Mouse (Mus musculus) left cerebral cortex, adult 9 months (tissue): ENCODE measurements at regions not wholly inside any gene's neighbourhood (a gene's known extent, or its start where the extent isn't known, plus 50 kb on each side); places are given as distances from the start of the nearest gene placed in this dataset.
"Not testable (repeated sequence)": the region's sequence is repeated elsewhere in the genome, so short reads cannot be mapped to it uniquely, and the experiment has no call there.

Source experiments
- DNase-seq, 2 experiments: peaks; one replicate each; pipeline ENCODE4 v3.0.0; 2022; ENCODE audit warnings: low spot score in 2 of 2

DNA sequence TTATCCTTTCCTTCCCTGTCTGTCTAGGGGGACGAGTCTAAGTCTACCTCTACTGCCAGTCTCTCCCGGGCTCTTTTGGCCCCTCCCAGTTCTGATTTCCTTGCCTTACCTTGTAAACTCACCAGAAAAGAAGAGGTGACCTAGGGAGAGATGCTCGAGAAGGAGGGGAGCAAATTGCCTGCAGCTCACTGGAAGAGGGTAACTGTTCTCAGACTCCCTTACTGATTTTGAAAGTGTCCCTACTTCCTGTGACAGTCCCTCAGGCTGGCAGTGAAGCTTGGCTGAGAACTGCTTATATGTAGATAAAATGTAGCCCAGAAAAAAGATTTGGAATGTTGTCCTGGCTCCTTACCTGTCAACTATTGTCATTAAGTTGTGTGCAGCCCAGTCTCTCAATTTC is 180.6 kb upstream of the Tab2 start:
- DNase-seq: no peak

DNA sequence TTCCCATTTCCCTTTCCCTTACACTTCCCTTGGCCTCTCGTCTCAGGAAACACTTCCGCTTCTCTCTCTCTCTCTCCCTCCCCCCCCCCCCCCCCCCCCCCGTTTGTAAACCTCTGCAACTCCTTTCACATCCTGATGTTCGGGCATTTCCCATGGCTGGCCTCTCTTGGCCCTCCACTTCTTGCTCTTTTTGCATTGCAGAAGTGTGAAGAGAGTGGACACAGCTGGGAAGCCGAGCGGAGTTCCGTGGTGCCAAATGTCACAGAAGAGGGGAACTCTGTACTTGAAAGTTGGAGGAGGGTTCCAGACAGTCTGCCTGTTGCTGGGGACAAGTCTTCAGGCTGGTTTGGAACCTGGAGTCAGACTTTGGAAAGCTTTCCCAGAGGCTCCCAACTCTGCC is 179.2 kb upstream of the Tab2 start:
- no peak for DNase-seq

DNA sequence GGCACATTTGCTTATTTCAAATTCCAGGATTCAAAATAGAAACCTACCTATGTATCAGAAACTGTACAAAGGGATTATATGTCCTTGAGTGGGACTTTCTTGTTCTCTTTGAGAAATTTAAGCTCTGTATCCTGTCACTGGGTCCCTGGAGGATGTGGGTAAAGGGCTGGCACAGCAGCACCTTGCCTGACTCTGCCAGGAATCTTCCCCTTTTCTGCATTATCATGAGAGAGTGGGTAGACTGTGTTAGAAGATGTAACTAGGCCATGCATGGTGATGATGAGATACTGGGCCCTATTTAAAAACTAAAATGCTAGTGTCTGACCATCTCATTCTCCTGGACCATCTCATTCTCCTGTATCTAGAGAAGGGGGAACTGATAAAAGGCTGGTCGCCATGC is 178.4 kb upstream of the Tab2 start:
- no peak for DNase-seq

DNA sequence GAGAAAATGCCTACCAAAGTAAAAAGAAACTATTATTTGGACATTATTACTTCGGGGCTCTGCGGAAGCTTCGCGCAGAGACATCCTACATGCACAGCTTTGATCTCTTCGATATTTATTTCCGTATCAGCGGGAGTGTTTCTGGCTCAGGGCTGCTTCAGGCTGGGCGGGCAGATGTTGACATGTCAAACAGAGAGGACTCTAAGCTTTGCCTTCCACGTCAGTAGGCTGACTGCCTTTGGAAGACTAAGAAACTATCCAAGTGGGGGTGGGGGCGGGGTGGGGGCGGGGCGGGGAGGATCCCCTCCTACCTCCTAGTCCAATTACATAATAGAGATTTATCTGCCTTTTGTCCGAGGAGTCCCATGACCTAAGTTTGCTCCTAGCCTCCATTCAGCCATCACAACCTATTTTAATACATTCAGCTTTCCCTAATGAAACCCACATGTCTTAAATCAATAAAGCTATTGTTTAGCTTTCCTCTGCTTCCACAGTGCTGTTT is 177.5 kb upstream of the Tab2 start:
- DNase-seq: no peak

DNA sequence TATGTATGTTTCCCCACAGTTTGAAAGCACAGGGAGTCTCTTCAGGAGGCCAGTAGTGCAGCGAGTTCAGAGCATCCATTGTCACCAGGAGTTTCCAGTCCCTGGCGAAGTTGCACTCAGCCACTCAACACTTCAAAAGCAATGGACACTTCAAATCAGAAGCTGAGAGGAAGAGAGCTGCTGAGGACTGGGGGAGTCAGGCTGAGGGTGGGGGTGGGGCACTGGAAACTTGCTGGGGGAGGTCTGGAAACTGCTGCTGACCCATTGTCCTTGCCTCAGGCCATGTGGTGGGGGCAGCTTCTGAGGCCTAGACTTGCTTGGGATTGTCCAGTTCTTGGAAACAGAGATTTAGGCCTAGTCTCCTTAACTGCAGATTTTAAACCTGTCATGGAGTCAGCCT is 176.8 kb upstream of the Tab2 start:
- DNase-seq: no peak

DNA sequence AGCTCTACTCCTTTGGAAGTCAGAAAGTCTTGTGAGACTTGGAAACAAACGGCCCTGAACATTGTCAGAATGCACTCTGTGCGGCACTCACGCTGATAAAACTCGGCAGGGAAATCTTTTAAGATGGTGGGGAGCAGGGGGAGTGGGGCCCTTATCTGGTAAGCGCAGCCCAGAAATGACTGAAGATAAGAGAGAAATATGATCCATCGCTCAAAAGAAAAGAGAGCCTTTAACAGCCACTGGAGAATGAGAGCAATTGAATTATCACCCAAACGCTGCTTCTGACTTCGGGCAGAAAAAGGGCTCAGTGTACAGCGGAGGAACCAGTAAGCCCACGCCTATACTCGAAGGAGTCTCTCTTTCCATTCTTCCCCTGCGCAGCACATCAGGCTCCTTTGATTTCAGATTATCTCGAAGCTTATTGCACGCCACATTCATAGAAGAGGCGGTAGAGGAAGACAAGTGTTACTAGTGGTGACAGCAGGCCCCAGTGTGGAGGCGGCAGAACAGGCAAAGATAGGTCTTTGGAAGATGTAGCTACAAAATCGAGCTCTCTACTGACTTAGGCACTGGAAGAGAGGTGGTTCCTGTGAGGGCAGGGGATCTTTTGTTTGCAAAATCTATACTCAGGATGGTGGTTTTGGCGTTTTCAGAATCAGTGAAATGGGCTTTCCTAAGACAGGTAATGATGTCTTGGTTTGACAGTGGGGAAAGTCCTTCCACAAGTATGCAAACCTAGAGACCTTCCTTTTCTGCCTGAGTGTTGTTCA is 174.6 kb upstream of the Tab2 start:
- DNase-seq: peak; percentile 69 to 71

DNA sequence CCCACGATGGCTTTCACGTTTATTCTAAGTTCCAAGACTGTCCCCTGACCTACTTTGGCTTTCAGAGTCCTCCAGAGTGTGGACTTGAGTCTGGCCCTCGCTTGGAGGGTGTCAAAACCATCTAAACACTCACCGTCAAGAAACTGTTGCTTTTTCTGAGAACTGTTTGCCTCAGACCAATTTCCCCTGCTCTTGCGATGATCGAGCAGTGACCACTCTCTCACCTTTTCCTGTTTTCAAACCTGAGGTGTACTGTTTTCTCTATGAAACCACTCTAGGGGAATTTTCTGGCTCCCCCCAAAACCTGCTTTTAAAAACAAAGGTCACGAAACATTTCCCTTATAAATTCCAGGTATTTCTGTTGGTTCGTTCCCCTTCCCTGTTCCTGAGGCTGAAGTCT is 174.0 kb upstream of the Tab2 start:
- no peak for DNase-seq

DNA sequence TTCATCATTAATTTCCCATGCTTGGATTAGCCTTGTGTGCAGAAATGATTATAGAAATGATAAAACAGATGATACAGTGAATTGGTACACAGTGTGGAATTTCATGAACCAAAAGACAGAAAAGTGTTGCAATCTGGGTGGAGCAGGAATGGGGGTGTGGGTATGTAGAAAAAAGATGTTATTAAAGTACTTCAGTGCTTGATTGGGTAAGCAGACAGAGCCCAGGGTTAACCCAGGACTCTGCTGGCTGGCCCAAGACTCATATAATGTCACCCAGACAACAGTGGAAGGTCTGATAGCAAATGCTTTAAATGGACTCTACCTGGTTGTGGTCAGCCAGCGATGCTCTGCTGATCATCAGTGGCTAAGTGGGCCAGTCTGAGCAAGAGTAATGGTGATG is 168.1 kb upstream of the Tab2 start:
- no peak for DNase-seq

DNA sequence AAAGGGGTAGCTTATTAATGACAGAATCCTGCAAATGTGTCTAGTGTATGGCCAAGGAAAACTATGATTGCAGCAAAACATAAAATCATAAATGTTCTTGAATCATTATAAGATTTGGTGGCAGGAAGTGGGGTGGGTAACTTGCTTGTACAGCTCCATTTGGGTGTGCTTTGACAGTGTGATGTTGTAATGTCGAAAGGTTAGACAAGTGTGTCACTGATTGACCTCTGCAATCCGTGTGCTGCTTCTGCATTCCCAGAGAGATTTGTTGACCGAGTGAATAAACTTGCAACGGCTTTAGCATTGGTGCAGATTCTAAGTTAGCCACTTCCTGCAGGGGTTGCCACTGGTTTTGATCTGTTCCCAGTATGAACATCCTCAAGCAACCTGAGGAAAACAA is 165.9 kb upstream of the Tab2 start:
- DNase-seq: no peak

DNA sequence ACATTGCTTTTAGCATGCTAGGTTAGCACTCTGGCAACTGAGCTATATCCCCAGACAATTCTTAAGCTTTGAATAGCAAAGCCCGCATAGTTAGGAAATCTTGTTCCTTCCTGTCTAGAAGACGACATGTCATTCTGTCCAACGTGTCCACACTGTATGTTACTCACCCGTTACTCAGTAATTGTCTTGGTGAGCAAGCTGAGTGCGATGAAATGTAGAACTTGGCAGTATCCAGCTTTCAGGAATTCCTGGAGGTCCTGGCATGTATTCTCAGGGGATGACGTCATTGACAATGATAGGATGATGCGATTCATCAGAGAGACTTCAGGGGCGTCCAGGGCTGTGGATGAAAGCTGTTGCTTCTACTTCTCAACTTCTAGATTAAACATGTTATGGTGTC is 160.8 kb upstream of the Tab2 start:
- DNase-seq: no peak

DNA sequence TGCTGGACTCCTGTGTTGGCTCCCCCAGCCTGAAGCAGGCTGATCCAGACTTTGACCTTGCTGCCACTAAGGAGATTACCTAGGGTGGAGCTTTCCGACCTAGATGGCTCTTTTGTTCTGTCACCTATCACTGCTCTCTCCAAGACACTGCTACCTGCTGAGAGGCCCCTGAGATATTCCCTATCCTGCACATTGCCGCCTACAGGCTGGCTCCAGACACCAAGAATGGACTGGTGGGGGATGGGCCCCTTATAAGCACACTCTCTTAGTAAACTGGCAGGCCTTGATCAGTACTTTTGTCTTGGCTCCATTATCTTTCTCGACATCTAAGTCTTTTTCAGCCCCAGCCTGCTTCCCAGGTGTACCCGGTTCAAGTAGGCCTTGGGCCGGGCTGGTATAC is 158.9 kb upstream of the Tab2 start:
- not testable (repeated sequence) for DNase-seq

DNA sequence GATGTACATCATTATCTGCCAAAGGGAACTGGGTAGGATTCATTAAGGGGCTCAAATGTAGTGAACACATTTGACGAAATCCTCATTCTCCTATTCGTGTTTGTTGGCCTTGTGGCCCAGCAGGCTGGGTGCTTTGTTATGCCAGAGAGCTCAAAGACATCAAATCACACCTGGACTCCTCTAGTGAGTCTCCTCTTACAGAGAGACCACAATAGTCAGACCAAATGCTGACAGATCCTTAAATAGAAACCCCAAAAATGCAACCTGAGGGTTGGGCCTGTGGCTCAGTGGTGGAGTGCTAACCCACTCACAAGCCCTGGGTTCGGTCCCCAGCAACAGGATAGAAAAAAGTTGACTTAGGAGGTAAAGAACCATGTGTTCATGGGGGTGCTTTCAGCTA is 158.5 kb upstream of the Tab2 start:
- DNase-seq: no peak

DNA sequence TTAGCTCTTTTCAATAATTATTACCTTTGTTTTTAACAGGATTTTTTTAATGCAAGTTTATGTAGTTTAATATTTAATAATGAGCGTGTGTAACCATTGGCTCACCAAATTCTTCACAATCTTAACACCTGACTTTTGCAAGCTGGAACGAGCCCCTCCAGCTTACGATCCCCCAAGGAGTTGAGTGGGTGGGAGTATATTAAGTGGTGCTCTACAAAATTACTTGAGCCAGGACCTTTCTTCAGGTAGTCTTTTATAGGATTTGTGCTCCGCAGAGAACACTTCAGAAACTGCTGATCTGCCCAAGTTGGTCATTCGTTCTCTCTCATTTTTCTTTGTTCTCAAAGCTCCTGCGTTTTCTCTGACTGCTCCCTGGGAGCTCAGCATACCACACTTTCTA is 144.5 kb upstream of the Tab2 start:
- DNase-seq: no peak

DNA sequence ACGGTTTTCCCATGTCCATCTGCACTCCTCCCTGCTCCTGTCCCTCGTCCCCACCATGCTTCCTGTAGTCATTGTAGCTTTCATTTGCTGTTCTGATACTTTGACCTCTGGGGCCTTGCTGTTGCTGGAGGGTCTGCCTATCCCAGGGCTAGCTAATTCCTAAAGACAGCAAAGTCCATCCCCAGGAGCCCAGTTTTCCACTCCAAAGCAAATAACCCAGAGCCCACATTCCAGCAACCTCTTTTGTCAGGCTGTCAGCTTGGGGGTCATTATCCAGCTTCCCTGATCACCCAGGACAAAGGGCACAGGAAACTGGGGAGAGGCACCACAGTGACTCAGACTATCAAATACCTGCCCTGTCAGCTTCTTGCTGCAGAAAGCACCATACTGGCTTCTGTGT is 139.9 kb upstream of the Tab2 start:
- DNase-seq: no peak

DNA sequence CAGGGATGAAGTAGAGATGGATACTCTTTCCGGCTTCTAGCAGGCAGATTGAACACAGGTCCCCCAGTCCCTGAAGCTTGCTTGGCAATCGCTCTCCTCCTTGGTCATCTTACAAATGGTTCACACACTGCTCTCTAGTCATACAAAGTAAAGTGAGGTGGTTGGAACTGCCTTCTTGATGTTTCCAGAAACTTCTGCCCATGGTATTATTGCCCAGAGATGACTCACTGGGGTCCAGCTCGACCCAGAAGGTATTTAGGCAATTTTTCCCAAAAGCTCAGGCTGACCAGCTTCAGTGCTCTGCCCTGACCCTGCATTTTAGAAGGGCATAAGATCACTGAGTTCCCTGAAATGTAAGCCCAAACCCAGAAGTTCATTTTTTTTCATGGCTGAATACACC is 139.2 kb upstream of the Tab2 start:
- no peak for DNase-seq

DNA sequence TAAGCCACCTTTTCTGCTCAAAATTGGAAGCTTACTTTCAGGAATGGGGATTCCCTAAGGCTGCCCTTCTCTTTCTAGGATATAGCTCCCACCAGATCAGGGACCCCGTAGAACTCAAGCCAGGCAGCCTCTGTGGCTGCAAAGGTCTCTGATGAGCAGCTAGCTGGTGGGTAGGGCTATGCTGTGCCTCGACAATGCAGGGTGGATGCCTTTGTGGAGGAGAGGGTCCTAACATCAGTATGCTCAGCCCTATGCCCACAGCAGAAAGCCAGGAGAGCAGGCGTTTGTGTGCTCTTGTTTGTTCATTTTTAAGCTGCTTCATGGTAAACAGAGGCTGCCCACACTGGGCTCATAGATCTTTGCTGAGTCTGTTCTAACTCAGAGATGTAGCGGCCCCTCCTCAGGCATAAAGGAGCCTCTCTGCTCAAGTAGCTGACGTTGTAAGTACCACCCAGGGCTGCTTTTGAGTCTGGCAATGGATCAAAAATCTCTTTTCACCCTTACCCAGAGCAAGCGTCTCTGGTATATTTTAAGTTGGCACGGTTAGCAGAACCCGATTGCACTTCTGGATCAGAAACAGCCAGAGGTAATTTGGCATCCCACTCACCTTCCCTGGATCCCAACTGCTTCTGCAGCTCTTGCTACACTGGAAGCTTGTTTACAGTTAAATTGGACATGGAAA is 136.0 kb upstream of the Tab2 start:
- DNase-seq: no peak

DNA sequence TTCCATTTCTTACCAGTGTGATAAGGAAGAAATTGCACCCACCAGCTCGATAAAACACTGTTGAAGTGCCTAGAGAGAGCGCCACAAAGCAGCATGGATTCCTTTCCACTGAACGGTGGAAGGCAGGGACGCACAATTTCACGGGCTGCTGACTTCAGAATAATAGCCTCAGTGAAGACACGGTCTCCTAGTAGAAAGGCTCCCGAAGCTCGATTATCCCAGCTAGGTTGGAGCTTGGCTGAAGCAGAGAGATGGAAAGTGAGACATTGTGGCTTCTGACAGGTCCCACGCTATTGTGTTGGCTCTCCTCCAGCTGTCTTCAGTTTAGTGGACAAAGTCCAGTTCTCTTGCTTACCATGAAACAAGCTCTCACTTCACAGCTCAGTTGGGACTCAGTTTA is 133.3 kb upstream of the Tab2 start:
- no peak for DNase-seq

DNA sequence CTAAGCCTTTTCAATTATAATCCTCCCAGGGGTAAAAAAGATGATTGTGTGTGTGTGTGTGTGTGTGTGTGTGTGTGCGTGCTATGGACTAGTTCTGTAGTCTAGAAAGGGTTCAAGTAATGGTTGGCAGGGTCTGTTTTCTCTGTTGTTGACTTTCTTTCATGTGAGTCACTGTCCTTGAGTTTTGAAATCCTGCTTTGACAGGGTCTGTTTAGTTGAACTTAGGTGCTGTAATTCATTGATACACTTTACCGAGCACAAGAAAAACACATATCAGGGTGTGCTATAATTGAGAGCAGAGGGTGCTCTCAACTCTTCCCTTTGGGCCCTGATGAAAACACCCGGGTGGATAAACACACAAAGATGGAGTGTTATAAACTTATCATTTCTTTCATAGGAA is 132.7 kb upstream of the Tab2 start:
- no peak for DNase-seq

DNA sequence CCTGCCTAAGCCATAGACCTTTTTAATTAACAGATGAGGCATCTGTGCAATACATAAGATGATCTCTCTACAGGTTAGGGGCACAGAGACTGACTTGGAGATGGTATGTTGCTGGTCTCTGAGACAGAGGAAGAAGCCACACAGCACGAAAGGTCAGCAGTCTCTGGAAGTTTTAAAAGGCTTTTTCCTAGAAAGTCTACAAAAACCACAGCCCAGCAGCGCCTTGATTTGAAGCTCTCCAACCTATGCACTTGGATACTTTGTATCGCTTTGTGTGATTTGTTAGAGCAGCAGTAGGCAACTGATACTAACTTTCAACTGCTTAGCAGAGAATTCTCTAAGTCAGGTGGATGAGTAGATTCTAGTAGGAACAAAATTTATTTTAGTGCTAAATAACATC is 132.3 kb upstream of the Tab2 start:
- DNase-seq: no peak

DNA sequence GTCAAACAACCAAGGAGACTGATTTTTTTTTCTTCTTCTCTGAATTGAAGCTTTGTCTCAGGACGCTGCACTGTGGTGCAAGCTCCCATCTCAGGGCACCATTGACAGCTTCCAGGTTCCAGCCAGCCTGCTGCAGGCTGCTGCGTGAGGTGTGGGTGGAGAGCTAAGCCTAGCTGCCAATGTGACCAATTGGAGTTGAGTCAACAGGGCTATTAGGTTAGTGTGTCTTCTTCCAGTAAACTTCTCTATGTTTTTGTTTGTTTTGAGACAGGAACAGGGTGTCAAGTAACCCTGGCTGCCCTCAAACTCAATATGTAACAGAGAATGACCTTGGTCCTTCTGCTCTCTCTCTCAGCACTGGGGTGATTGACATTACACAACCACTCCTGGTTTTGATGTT is 131.1 kb upstream of the Tab2 start:
- no peak for DNase-seq

DNA sequence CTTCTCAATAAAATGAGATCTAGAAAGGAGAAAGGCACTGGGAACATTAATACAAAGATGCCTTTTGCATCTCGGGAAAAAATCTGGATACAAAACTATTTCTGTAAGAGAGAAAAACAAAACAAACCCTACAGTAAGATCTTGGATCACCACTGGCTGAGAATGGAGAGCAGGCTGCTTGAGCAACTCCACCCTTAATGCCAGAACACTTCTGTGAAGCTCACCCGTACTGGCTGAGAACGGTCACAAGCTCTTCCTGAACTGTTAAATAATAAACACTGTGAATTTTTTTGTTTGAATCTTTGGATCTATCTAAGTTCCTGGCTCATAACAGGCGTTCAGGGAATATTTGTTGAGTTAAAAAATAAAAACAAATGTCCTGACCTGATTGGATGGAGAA is 130.4 kb upstream of the Tab2 start:
- no peak for DNase-seq

DNA sequence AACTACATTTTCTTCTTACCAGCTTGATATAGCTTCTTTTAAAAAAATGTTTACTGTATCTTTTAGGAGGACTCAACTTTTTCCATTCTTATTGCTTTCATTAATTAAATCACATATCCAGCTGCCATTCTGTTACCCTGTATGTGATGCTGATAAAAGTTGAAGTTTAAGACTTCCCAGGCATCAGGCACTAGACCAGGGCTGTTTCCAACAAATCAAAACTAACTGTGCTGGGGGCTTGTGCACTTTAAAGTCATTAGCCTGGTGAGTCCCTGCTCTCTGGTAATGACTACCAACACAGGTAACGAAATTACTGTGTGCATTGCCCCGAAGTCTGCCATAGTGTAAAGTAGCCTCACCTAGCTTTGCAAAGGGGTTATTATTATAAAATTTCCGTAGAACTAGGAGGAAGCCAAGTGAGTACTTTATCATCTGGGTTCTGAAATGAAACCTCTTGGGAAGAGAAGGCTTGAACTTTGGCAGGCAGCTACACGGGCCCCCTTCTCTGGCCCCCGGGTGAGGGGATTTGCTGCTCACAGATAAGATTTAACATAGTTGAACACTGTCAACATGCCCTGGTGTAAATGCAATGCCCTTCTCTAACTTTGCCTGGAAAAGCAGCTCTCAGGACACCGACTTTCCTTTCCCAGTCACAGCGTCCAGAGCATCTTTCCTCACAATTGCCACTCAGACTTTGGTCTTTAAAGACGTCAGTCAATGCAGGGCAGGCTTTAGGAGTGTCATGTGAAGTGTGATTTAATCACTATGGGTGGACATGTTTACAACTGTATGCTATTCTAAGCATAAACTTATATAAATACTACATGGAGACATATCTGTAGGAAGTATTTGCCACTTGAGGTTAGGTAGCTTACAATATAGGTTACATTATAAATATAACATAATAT is 122.1 kb upstream of the Tab2 start:
- no peak for DNase-seq

DNA sequence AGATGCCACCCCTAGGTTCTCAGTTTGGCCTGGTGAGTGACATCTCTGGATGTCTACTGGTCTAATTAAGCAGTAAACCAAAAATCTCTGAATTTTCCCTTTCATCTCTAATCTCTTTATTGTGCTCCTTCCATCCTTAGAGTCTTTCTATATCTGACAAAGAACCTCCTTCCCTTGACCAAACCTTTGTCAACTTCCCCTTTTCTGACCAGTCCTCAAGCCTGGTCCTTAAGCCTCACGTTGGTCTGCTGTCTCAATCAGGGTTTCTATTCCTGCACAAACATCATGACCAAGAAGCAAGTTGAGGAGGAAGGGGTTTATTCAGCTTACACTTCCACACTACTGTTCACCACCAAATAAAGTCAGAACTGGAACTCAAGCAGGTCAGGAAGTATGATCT is 116.4 kb upstream of the Tab2 start:
- no peak for DNase-seq
